Mouse (Mus musculus): ENCODE measurements around the gene Tubgcp2.

GRCm38 (mm10) chr7:139956658-139957057 is 79.8 kb downstream of the Tubgcp2 start:
- TF ChIP-seq CTCF (conservative IDR thresholded peaks at IDR 0.05 in 1 of 2, IDR thresholded peaks at IDR 0.05 in 1 of 2; ENCODE audit: low read depth in 2 of 2, low read length in 2 of 2) (no peak), NRF1 (IDR thresholded peaks at IDR 0.05; ENCODE audit: low read depth, low read length) (no peak), POLR2A (IDR thresholded peaks at IDR 0.05; ENCODE audit: low read depth, low read length) (no peak), USF2 (conservative IDR thresholded peaks at IDR 0.05; ENCODE audit: low read depth, low read length) (no peak), E2F4 (IDR thresholded peaks at IDR 0.05; ENCODE audit: insufficient replicate concordance, low read depth, low read length) (no peak), UBTF (IDR thresholded peaks at IDR 0.05; ENCODE audit: low read depth, low read length) (no peak), BHLHE40 (IDR thresholded peaks at IDR 0.05; ENCODE audit: low read depth, low read length) (no peak), IRF4 (IDR thresholded peaks at IDR 0.05; ENCODE audit: low read depth, low read length) (no peak)

Data from CH12.LX (cell line).